Mouse (Mus musculus): Measurements from ENCODE around the gene Ackr1.

- no peak for TF ChIP-seq GATA1 (IDR thresholded peaks at IDR 0.05; ENCODE audit: low read length)
- TF ChIP-seq TAL1 (IDR thresholded peaks at IDR 0.05; ENCODE audit: low read length): no peak
These were observed 26.2 kb upstream of the Ackr1 start for GRCm38 (mm10) chr1:173359590-173360290.
